Mouse (Mus musculus) kidney, postnatal 4 days (tissue): ENCODE measurements at regions not wholly inside any gene's neighbourhood (a gene's known extent, or its start where the extent isn't known, plus 50 kb on each side); places are given as distances from the start of the nearest gene placed in this dataset.
A peak's percentile ranks its signal among the peaks of the same experiment; 100 is the strongest.

Experiments
- DNase-seq, 2 experiments: peaks; one replicate each; pipeline ENCODE4 v3.0.0; 2021; ENCODE audit warnings: mixed read lengths in 2 of 2

GRCm38 (mm10) chr4:142353526-142353925 lies 114.3 kb upstream of the Kazn start:
- DNase-seq = no peak

DNA sequence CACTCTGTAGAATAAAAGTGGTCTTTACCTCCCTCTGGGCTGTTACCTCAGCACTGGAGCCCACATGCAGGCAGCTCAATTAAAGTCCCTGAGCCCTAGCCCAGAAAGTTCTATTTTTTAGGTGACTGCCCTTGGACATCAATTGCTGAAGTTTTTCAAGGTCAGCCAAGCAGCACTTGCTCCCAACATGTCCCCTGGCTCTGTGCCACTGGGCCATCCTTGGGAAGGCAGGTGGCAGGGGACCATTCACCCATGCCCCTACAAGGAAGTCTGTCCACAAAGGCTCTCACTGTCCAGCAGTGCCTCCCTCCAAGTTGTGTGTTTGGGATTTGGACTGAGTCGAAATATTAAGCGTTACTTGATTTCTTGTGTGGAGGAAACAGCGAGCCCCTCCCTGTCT lies 112.6 kb upstream of the Kazn start:
- peak; percentile 16 to 32 for DNase-seq

- DNase-seq = no peak
These were observed 111.8 kb upstream of the Kazn start for GRCm38 (mm10) chr4:142350986-142351385.

- peak; percentile 51 to 59 for DNase-seq
These were observed 109.7 kb upstream of the Kazn start for GRCm38 (mm10) chr4:142348910-142349309.

DNA sequence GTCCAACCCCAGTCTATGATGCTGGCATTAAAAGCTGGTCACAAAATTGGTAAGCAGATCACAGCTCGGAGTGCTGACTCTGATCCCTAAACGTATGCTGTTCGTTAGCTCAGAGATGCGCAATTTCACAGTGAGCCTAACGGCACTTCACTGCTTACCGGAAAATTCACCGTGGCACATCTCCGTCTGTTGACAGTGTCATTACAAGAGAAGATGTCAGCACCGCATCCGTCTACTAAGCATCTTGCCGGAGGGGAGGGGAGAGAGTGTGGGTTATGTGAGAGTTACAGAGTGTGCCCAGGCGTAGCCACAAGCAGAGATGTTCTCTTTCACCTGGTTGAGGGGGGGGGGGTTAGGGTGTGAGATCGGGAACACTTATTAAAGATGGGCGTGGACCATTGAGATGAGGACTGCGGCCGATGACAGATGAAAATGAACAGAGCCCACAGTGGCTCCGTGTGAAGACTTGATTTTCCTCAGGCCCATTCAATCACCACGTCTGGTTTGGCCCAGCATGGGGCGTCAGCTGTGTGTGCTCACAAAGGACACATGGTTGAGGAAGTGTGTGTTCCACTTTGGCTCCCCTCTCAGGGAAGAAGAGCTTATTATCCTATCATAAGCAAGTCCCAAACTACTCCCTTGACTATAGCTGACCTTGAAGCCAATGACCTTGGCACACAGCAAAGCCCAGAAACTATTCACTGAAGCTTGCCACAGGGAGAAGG lies 103.4 kb upstream of the Kazn start:
- DNase-seq = no peak

- DNase-seq = no peak
These were observed 102.1 kb upstream of the Kazn start for GRCm38 (mm10) chr4:142341305-142341704.

- DNase-seq = no peak
These were observed 100.9 kb upstream of the Kazn start for GRCm38 (mm10) chr4:142340057-142340456.

DNA sequence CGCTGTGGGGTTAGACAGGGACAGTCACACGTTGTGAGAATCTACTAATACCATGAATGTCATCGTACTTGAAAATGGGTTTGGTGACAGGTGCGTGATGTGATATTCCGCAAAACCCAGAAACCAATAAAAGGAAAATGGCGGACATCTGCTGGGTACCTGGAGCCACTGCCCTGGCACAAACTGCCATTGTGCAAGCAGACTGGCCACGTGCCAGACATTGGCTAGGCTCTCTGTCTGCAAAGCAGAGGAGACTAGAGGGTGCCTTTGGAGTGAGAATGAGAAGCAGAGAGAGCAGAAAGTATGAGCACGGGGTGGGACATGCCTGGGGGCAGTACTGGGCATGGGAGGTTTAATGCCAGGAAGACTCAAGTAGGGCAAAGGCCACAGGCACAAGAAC lies 98.5 kb upstream of the Kazn start:
- peak in 1 of 2 experiments; percentile 20 for DNase-seq

DNA sequence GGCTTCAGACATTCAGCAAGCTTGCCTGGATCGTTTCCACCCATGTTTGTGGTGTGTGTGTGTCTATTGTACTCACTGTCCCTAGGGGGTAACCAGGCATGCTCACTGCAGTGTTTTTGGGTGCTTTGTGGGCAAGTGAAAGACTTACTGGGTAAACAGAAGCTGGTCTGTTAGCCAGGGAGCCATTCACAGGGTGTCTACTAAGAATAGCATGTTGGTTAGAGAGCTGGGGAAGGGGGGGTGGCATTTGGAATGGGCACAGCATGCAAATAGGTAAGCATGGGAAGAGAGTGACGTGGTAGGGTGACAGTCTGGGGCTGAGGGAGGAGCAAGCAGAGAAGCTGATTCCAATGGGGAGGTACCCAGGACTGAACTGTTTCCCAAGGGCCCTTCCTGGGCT lies 97.7 kb upstream of the Kazn start:
- DNase-seq = no peak

DNA sequence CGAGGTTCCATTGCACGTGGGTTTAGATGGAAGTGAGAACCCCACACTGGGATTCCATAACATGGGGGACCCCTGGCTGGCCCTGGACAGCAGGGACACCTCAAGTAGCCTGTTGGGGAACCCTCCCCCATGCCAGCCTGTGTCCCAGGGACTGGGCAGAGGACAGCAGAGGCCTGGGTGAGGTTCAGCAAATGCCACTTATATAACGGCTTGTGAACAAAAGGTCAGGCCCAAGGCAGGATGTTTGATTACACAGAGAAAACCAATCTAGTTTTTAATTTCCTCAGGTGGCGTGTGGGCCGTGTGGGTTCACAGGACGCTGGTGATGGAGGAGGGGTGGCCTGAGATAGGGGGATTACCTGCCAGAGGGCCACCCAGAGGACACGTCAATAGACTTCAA lies 94.9 kb upstream of the Kazn start:
- no peak for DNase-seq

DNA sequence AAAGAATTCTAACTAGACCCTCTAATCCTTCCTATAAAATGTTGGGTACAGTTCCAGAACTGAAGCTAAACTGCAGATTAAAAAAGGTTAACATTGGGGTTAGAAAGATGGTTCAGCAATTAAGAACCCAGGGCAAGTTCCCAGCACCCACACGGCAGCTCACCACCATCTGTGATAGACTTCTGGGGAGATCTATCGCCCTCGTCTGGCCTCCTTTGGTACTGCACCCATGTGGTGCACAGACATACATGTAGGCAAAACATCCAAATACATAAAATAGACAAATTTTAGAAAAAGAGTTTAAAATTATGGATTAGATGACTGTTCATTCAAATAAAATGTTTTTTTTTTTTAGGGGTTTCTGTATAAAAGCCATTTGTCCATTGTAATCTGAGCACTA lies 91.4 kb upstream of the Kazn start:
- no peak for DNase-seq

- no peak for DNase-seq
These were observed 90.4 kb upstream of the Kazn start for GRCm38 (mm10) chr4:142329600-142329999.

GRCm38 (mm10) chr4:142326511-142326910 lies 87.3 kb upstream of the Kazn start:
- peak in 1 of 2 experiments; percentile 39 for DNase-seq

DNA sequence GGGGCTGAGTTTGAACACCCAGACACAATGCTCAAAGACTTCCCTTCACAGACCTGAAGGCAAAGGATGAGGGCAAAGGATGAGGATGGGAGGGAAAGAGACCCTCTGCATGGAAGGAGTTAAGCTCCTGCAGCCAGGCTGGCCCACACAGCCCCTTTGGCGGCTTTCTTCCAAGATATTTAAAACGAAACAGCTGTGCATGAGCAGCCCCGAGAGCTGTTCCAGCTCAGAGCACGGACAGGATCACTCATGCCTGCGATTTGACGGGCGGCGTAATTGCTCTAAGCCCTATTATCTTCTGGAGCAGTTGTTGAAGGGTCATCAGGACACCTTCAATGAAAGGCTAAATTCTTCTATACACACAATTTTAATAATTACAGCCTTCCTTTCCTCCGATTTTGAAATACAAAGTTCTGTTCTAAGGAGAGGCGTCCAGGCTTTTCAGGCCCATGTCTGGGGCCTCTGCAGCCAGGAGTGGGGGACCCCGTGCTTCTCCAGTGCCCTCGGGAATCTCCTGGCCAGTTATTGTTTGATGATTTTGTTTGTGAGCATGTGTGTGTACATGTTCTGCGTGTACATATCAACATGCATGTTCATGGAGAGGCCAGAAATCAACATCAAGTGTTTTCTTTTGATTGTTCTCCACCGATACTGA lies 82.1 kb upstream of the Kazn start:
- peak; percentile 66 to 73 for DNase-seq

- no peak for DNase-seq
These were observed 71.1 kb upstream of the Kazn start for GRCm38 (mm10) chr4:142310282-142310681.

DNA sequence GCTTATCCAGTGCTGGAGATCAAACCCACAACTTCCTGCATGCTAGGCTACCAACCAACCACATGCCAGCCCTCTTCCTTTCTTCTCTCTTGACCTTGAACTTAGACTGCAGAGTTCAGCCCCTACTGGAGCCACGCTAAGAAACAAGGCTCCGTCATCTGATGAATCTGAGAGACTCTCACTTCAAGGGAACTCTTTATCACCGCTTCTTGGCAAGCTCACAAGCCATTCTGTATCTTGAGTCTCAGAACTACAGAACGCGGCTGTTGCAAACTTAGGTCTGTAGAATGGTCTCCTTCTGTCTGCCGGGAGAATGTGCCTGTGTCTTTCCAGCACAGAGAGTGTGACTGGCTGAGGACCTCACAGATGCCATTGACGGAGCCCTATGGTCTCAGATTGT lies 69.1 kb upstream of the Kazn start:
- DNase-seq = no peak

GRCm38 (mm10) chr4:142307321-142307720 lies 68.1 kb upstream of the Kazn start:
- peak; percentile 39 to 51 for DNase-seq

DNA sequence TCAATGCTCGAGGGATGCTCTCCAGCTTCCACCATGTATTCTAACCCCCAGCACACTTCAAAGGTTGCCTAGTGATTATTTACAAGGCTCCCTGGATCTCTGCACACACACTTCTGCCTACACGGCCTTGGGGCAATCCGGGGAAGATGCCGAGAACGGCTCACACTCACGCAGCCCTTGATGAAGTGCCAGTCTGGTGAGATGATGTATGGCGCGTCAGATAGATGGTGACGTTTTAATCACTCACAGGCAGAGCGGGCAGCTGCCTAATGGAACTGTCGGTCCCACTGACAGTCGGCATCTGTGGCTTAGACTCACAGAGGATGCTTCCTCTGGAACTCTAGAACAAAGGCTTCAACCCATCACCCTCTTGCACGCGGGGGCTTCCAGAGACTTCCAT lies 66.9 kb upstream of the Kazn start:
- no peak for DNase-seq

DNA sequence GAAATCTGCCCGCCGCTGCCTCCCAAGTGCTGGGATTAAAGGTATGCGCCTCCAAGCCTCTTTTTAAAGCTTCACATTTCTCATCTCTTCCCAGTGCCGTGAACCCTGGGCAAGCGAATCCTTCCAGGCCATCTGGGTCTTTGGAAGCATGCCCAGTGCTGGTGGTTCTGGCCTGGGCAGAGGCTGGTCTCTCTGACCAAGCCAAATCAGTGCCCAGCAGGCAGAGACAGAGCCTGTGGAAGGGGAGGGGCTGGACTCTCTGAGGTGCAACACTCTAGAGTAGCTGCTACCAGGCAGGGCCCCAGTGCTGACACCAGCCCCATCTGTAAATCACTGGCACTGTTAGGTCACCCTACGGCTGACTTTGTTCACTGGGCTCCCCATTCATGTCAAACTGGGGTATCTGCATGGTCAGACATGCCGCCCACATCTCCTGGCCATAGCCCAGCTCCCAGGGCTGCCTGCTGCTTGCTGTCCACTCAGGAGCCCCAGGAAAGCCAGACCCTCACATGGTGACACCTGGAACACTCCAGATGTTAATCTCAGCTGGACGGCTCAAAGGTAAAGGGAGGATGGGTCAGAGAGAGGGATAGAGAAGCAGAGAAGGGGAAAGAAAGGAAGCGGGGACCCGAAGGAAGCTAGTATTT lies 64.3 kb upstream of the Kazn start:
- DNase-seq = no peak

DNA sequence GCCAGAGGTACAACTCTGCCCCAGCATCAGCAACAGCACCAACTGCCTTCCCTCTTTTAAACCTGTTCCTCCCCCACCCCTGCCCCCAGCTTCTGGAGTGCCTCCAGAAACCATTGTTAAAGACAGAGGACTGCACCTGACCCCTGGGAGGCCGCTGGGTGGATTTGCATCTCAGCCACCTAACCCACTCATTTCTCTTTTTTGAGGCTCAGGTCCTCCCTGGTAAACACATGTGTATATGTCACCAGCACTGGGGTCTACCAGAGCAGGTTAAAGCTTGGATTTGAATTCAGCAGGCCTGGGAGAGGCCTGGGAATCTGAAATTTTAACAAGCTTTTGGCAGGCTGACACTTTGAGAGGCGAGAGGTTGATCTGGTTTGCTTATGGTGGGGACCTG lies 63.5 kb upstream of the Kazn start:
- DNase-seq = no peak

DNA sequence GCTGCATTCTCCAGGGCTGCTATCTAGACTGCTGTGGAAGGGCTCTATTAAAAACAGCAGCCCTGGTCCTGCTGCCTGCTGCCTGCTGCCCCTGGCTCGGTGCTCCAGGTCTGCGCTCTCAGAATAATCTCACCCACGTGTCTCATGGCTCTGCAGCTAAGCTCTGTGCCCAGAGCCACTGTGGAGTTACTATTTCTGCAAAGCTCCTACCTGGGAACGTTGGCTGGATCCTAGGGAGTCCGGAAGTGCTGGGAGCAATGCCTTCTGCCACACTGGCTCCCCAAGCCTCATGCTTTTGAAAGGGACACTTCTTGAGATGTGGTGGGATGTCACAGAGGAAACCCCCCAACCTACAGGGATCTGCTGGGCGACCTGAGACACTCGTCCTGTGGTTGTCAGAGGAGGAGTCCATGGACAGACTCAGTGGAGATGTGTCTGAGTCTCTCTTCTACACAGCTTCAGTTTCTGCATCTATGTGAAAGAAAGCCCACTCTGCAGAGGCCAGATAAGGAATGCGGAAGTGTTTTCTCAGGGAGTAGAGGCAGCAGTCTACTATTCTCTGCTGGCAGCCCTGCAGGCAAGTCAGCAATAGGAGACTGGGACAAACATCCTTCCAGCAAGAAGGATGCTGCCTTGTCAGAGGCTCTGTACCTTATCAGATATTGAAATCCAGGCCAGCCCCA lies 63.0 kb upstream of the Kazn start:
- DNase-seq = no peak

GRCm38 (mm10) chr4:142298770-142299337 lies 59.7 kb upstream of the Kazn start:
- no peak for DNase-seq

DNA sequence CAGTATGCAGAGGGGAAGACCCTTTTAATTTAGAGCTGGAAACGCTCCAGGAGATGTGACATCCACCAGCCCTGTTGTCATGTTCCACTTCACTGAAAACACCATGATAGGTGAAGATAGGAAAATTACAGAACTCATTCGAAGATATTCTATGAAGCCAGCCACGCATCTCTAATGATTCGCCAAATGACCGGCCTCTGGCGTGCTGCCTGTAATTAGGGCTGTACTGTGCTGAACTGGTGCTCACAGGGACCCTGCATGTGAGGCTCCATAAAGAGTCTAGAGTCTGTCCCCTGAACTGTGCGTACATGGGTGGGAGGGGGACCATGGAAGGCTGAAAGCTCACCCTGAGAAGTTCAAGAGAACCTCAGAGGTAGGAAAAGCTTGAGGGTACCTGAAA lies 53.6 kb upstream of the Kazn start:
- DNase-seq = no peak
